Mouse (Mus musculus): Measurements from ENCODE around the gene Lin7c. TPM values are rescaled to one million over a fixed set of nuclear protein-coding genes. Genes with fewer than 3 reads are reported as not detected.
A peak's percentile ranks its signal among the peaks of the same experiment; 100 is the strongest.

Lin7c gene
- polyA plus RNA-seq, 1 experiment: 13.2 TPM

DNA sequence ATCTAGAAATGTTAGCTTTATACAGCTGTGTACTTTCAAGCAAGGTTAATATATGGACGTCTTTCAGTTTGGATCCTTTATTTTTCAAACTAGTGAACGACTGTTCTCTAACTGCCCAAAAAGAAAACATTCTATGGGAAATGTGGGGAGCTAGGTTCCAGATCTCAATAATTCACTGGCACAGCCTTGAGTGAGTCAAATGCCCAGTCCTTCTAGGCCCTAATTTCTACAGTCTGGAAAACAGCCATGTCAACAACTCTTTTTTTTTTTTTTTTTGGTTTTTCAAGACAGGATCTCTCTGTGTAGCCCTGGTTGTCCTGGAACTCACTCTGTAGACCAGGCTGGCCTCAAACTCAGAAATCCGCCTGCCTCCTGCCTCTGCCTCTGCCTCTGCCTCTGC is 31.7 kb downstream of the Lin7c start:
- Histone ChIP-seq H3K27me3 (replicated peaks; ENCODE audit: control insufficient read depth, insufficient read depth, low read length) (no peaks in the 10 kb centered on the region), H3K27ac (ENCODE audit: insufficient read depth, low read depth, low read length) (no peak overlapping the region), H3K4me1 (ENCODE audit: control insufficient read depth, insufficient read depth, low read length) (peaks cover 14% of the 10 kb centered on the region), H3K36me3 (ENCODE audit: control insufficient read depth, insufficient read depth, low read length) (no peaks in the 10 kb centered on the region; the same call in 1 of the 2 replicates), H3K4me3 (ENCODE audit: insufficient read depth, low read depth, low read length) (no peak overlapping the region)
- no peak for DNase-seq
- TF ChIP-seq CTCF (conservative IDR thresholded peaks at IDR 0.05; ENCODE audit: insufficient read depth, insufficient read length, low read depth, low read length): no peak
- TF ChIP-seq POLR2A (IDR thresholded peaks at IDR 0.05; ENCODE audit: low read depth, low read length): no peak
- 48% methylated on average over 3 of the region's 3 CpGs for WGBS

DNA sequence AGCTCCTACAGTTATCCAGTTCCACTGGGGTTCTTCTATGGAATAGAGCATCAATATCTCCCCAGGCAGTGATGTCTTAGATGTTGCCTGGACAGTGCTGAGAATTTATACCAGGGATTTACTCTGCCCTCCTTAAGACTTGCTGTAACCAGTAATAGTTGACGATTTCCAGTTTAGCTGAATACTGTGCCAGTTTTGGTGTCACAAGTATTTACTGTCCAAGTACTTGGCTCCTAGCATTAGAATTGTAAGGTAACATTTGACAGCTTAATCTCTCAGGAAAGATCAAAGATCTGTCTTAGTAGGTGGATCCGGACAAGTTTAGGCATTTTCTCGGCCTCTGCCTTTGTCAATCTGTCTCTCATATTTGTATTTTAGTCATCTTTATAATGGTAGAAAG is 32.4 kb downstream of the Lin7c start:
- Histone ChIP-seq H3K4me3 (ENCODE audit: insufficient read depth, low read depth, low read length) (no peak overlapping the region), H3K27me3 (replicated peaks; ENCODE audit: control insufficient read depth, insufficient read depth, low read length) (no peaks in the 10 kb centered on the region), H3K27ac (ENCODE audit: insufficient read depth, low read depth, low read length) (no peak overlapping the region), H3K36me3 (ENCODE audit: control insufficient read depth, insufficient read depth, low read length) (no peaks in the 10 kb centered on the region; the same call in 1 of the 2 replicates), H3K4me1 (ENCODE audit: control insufficient read depth, insufficient read depth, low read length) (peaks cover 14% of the 10 kb centered on the region)
- no peak for DNase-seq
- WGBS: 46% methylated on average over 3 of the region's 3 CpGs
- TF ChIP-seq POLR2A (IDR thresholded peaks at IDR 0.05; ENCODE audit: low read depth, low read length): no peak

DNA sequence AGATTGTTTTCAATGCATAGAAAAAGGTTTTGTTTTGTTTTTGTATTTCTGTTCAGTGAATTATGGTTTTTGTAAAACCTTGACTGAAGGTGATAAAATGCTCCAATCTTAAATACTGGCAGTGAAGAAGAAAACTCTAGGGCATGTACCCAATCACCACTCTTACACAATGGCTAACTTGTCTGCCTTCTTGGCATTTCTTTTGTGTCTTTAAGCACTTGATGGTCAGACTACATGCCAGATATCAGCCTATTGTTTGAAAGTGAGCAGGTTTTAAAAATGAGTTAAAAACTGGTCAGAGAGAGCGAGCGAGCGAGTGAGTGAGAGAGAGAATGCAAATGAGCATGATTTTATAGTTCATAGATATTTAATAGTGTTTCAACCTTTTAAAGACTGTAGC is 33.3 kb downstream of the Lin7c start:
- WGBS: 68% methylated on average over 3 of the region's 3 CpGs

DNA sequence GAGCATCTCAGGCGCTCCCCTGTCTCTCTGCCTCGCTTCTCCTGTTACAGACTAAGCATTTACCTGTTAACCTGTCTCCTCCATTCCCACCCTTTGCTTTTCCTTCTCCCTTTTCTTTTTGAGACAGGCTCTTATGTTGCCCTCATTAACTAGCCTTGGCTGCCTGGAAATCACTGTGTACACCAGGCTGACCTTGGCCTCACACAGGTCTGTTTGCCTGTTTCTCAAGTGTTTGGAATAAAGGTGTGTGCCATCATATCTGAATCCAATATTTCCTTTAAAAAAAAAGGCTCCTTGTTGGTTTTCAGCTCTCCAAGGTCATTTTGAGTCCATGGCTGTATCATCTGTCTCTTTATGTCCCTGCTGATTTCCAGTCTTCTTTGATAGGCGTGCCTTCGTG is 36.3 kb downstream of the Lin7c start:
- H3K27ac ChIP-seq (ENCODE audit: insufficient read depth, low read depth, low read length): no peak overlapping the region
- DNase-seq: no peak
- no peak overlapping the region for H3K4me3 ChIP-seq (ENCODE audit: insufficient read depth, low read depth, low read length)
- WGBS: 89% methylated on average over 4 of the region's 4 CpGs
- H3K36me3 ChIP-seq (ENCODE audit: control insufficient read depth, insufficient read depth, low read length): no peaks in the 10 kb centered on the region; the same call in 1 of the 2 replicates
- no peaks in the 10 kb centered on the region for H3K27me3 ChIP-seq (replicated peaks; ENCODE audit: control insufficient read depth, insufficient read depth, low read length)
- TF ChIP-seq POLR2A (IDR thresholded peaks at IDR 0.05; ENCODE audit: low read depth, low read length): no peak
- TF ChIP-seq CTCF (conservative IDR thresholded peaks at IDR 0.05; ENCODE audit: insufficient read depth, insufficient read length, low read depth, low read length): no peak
- H3K4me1 ChIP-seq (ENCODE audit: control insufficient read depth, insufficient read depth, low read length): peaks cover 21% of the 10 kb centered on the region

More for the DNA sequence above, 33.3 kb downstream of the Lin7c start:
- H3K36me3 ChIP-seq (ENCODE audit: control insufficient read depth, insufficient read depth, low read length): no peaks in the 10 kb centered on the region; the same call in 1 of the 2 replicates
- no peak for DNase-seq
- no peak overlapping the region for H3K4me3 ChIP-seq (ENCODE audit: insufficient read depth, low read depth, low read length)
- H3K4me1 ChIP-seq (ENCODE audit: control insufficient read depth, insufficient read depth, low read length): peaks cover 16% of the 10 kb centered on the region
- TF ChIP-seq CTCF (conservative IDR thresholded peaks at IDR 0.05; ENCODE audit: insufficient read depth, insufficient read length, low read depth, low read length): no peak
- TF ChIP-seq POLR2A (IDR thresholded peaks at IDR 0.05; ENCODE audit: low read depth, low read length): no peak
- H3K27me3 ChIP-seq (replicated peaks; ENCODE audit: control insufficient read depth, insufficient read depth, low read length): no peaks in the 10 kb centered on the region
- H3K27ac ChIP-seq (ENCODE audit: insufficient read depth, low read depth, low read length): no peak overlapping the region

DNA sequence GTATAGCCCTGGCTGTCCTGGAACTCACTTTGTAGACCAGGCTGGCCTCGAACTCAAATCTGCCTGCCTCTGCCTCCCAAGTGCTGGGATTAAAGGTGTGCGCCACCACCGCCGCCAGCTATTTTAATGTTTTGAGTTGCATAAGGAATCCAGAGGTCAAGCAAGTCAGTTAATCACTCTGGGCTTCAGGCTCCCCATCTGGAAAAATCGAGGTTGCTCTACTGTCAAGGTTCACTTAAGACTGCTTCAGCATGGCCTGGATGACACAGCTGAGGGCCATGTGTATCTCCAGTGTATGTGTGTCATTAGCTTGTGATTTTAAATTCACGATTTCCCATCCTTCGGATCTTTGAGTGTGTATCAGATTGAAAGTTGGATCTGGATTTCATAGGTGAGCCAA is 36.8 kb downstream of the Lin7c start:
- Histone ChIP-seq H3K27ac (ENCODE audit: insufficient read depth, low read depth, low read length) (no peak overlapping the region), H3K4me3 (ENCODE audit: insufficient read depth, low read depth, low read length) (no peak overlapping the region), H3K36me3 (ENCODE audit: control insufficient read depth, insufficient read depth, low read length) (no peaks in the 10 kb centered on the region; the same call in 1 of the 2 replicates), H3K27me3 (replicated peaks; ENCODE audit: control insufficient read depth, insufficient read depth, low read length) (no peaks in the 10 kb centered on the region), H3K4me1 (ENCODE audit: control insufficient read depth, insufficient read depth, low read length) (peaks cover 24% of the 10 kb centered on the region)
- DNase-seq: peak; percentile 44
- 54% methylated on average over 7 of the region's 7 CpGs for WGBS
- TF ChIP-seq POLR2A (IDR thresholded peaks at IDR 0.05; ENCODE audit: low read depth, low read length): no peak
- TF ChIP-seq CTCF (conservative IDR thresholded peaks at IDR 0.05; ENCODE audit: insufficient read depth, insufficient read length, low read depth, low read length): no peak

DNA sequence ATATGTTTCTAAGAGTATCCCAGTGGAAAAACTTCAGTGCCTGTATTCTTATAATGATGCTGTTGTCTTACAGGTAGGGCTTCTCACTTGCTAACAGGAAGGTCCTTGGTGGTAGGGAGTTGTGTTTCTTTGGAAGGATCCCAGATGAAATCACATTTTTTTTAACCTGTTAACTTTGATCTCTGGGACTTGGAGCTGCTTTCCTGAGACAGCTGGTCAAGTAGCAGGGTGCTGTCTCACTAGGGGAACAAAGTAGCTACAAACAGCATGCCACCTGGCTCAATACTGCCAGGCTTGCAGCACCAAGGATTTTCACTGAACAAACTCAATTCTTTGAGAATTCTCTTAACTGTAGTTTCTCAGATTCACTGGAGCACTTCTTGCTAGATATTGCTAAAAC is 37.2 kb downstream of the Lin7c start:
- H3K27ac ChIP-seq (ENCODE audit: insufficient read depth, low read depth, low read length): no peak overlapping the region; the same call in 1 of the 2 replicates
- no peak overlapping the region for H3K4me3 ChIP-seq (ENCODE audit: insufficient read depth, low read depth, low read length)
- H3K36me3 ChIP-seq (ENCODE audit: control insufficient read depth, insufficient read depth, low read length): no peaks in the 10 kb centered on the region; the same call in 1 of the 2 replicates
- DNase-seq: peak; percentile 51
- H3K27me3 ChIP-seq (replicated peaks; ENCODE audit: control insufficient read depth, insufficient read depth, low read length): no peaks in the 10 kb centered on the region
- peaks cover 26% of the 10 kb centered on the region for H3K4me1 ChIP-seq (ENCODE audit: control insufficient read depth, insufficient read depth, low read length)
- TF ChIP-seq CTCF (conservative IDR thresholded peaks at IDR 0.05; ENCODE audit: insufficient read depth, insufficient read length, low read depth, low read length) (no peak), POLR2A (IDR thresholded peaks at IDR 0.05; ENCODE audit: low read depth, low read length) (no peak)

DNA sequence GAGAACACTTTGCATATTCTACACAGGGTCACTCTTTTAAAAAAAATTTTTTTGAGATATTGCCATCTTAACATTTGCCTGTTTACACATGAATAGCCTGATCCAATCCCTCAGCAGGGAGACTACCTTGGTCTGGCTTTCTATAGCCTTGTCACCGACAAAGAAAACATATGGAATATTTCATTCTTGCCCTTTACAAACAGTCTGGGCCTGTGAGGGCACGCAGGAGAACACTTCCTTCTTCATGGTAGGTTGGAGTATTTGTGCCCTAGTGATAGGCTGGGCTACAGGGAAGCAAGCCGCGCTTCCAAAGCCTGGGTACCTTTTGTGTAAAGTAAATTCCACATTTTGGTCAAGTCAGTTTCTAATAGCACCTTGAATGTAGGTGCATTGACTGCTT is 38.1 kb downstream of the Lin7c start:
- H3K27me3 ChIP-seq (replicated peaks; ENCODE audit: control insufficient read depth, insufficient read depth, low read length): no peaks in the 10 kb centered on the region
- H3K27ac ChIP-seq (ENCODE audit: insufficient read depth, low read depth, low read length): no peak overlapping the region; the same call in 1 of the 2 replicates
- TF ChIP-seq CTCF (conservative IDR thresholded peaks at IDR 0.05; ENCODE audit: insufficient read depth, insufficient read length, low read depth, low read length) (no peak), POLR2A (IDR thresholded peaks at IDR 0.05; ENCODE audit: low read depth, low read length) (no peak)
- WGBS: 49% methylated on average over 4 of the region's 4 CpGs
- H3K4me3 ChIP-seq (ENCODE audit: insufficient read depth, low read depth, low read length): no peak overlapping the region
- no peaks in the 10 kb centered on the region; the same call in 1 of the 2 replicates for H3K36me3 ChIP-seq (ENCODE audit: control insufficient read depth, insufficient read depth, low read length)
- peaks cover 33% of the 10 kb centered on the region for H3K4me1 ChIP-seq (ENCODE audit: control insufficient read depth, insufficient read depth, low read length)
- DNase-seq: no peak

Measured in kidney, adult 2 months (tissue).